Mouse (Mus musculus) A20 (cell line): ENCODE results near the gene Sobp.
A peak's percentile ranks its signal among the peaks of the same experiment; 100 is the strongest.

Source experiments
- DNase-seq: peaks from one replicate; pipeline ENCODE4 v3.0.0-alpha.2; 2011; ENCODE audit warnings: low read depth, low spot score

Gene Sobp

DNA sequence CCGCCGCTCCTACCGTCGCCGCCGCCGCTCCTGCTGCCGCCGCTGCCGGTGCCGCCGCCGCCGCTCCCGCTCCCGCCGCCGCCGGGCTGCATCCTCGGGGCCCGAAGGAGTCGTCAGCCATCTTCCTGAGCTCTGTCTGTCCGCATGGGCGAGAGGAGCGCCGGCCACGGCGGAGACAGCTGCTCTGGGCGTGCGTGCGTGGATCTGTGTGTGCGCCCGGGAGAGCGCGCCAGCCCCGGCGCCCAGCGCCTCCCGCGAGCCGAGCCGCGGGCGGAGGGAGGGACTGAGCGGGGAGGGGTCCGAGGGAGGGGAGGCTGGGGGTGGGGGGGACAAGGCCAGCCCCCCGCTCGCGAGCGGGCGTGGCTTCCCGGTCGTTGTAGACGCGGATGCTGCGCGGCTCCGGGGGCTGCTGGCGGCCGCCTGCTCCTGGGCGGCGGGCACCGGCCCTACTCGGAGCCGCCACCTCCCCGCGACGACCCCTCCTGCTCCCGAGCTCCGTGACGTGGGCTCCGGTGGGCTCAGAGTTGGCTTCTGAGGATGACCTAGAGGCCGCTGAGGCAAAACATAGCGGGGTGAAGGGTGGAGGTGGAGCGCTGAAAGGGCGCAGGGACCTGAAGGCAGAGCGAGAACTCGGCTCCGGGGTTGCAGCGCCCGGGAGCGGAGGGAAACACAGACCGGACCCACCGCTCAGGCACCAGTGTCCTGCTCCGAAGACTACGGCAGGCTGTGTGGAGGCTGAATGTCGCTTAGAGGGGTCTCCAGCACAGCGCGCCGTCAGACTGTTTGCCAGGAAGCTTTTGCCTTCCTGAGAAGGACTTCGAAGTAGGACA, at the start of gene Sobp, which contains the start of gene 9030612E09Rik:
Sobp (minus strand) TSS at position 205 of the 830 bp plus-strand sequence.
9030612E09Rik (plus strand) TSS at position 379 of the 830 bp plus-strand sequence.
- DNase-seq = no peak

DNA sequence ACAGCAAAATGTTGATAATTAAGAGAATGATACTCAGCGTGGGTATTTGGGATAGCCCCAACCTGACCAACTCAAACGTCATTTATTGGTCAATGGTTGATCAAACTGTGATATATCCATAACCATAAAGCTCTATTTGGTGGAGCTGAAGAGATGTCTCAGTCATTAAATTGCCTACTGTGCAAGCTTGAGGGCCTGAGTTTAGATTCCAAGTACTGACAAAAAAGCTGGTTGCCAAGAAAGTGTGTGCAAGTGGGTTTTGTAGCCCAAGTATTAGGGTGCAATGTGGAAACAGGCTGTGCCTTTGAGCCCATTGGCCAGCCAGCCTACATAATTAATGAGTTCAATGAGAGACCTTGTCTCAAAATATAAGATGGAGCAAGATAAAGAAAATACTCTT, 49.1 kb upstream of the Sobp start:
- no peak for DNase-seq

DNA sequence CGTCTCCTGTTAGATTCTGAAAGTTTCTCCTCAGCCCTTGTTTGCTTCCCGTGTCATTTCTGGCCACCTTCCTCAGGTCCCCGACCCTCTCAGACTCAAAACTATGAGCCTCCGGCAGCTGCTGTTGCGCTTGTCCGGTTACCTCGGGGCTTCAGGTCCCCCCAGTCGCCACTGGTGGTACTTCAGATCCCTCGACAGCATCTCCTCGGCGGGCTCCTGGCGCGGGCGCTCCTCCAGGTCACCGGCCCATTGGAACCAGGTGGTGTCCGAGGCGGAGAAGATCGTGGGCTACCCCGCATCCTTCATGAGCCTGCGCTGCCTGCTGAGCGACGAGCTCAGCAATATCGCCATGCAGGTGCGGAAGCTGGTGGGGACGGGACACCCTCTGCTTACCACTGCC, 47.3 kb upstream of the Sobp start:
- DNase-seq = no peak

DNA sequence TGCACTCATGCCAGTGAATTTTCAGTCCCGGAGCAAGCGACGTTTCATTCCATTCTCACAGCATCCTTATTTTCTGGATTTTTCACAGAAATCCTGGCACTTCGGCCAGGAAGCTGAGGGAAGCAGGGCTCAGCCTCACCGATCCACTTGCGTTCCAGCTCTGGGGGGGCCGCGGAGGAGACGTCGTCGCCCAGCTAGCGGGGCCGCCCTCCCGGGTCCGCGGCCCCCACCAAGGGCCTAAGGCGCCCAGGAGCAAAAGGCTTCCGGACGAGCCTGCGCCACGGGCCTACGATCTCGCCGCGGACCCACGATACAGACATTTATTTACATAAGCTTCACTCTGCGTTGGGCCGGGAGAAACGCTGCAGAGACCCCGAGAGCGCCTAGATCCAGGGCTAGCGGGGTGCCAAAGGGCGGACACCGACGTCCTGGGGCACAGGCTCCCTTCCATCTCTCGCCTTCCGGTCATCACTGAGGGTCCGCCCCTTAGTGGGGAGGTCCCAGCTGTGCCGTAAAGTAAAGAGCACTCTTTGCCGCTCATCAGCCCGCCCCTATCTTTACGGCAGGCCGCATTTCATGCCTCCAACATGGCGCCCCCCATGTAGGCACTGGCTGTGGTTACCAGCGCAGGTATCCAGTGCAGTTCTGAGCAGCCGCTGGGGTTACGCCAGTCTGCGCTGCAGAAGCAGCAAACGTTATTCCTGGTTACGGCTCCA, 46.7 kb upstream of the Sobp start, which contains the start of gene Pdss2:
Pdss2 (plus strand) TSS at position 577 of the 716 bp plus-strand sequence.
- DNase-seq = peak; percentile 95

DNA sequence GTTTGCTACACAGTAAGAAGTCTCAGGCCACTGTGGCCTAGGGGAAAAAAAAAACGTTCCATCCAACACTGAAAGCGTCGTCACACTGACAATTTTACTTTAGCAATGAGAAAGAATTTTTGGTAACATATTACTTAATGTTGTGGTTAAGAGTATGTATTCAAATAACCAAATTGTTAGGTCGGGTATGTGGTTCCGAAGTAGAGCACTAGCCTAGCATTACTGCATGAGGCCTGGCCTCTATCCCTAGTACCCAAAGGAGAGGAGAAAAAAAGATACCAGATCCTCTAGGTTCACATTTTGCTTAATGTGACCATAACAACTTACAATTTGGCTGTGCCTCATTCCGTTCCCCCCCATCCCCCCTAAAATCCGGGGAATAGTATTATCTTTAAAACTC, 46.1 kb upstream of the Sobp start:
- DNase-seq = peak; percentile 46

DNA sequence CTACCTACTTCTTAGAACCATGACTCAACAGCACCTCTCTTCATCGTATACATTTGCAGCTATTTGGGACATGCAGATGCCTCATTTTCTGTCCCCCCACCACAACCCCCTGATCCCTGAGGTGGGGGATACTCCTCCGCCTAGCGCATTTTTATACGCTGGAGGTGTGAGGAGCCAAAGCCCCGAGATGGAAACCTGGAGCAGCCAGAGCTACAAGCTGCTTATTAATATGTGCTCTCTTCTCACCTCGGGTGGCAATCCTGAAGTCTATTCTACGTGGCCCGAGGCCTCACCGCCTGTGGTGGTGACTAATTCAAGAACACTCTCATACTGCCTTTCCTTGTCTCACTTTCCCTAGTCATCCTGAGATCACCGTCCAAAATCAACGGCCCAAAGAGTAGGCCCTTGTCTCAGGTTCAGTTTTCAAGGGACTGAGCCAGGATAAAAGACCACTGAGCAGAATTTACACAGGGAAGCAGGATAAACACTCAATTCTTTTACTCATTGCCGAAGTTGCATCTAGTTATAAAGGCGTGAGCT, 43.1 kb upstream of the Sobp start:
- DNase-seq = no peak

DNA sequence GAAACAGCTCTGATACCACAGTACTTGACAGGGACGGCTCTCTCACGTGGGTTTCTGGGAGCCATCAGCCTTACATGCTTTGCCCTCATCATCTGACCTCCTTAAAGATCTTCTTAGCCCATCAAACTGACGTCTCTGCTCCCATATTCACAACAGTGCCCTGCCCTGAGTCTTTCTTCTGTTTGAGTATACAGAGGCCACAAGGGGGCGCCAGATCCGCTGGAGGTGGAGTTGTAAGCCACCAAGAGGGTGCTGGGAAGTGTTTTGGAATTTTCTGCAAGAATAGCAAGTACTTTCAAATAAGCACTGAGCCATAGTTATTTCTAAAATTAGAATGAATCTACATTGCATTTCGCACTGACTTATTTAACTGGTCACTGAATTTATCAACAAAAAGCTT, 37.5 kb upstream of the Sobp start:
- peak; percentile 67 for DNase-seq

DNA sequence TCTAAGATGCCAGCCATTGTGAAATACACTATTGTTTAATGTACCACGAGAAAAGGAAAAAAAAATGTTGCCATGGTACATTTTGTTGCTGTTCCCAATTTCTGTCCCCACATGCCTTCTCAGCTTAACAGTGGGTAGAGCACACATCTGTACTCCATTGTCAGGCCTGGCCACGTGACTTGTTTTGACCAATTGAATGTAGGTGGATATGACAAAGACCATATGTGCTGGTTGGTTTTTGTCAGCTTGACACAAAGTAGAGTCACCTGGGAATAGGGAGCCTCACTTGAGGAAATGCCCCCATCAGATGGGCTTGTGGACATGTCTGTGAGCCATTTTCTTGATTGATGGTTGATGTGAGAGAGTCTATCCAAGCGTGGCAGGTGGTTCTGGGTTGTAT, 29.5 kb upstream of the Sobp start:
- DNase-seq = no peak

DNA sequence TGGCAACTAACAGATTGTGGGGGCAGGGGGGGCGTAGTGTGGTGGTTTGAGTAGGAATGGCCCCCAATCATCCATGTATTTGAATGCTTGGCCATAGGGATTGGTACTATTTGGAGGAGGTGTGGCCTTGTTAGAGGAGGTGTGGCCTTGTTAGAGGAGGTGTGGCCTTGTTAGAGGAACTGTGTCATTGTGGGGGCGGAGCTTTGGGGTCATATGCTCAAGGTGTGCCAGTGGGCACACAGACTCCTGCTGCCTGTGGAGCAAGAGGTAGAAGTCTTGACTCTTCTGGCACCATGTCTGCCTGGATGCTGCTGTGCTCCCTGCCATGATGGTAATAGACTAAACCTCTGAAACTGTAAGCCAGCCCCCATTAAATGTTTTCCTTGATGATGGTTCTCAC, 25.9 kb upstream of the Sobp start:
- DNase-seq = no peak

DNA sequence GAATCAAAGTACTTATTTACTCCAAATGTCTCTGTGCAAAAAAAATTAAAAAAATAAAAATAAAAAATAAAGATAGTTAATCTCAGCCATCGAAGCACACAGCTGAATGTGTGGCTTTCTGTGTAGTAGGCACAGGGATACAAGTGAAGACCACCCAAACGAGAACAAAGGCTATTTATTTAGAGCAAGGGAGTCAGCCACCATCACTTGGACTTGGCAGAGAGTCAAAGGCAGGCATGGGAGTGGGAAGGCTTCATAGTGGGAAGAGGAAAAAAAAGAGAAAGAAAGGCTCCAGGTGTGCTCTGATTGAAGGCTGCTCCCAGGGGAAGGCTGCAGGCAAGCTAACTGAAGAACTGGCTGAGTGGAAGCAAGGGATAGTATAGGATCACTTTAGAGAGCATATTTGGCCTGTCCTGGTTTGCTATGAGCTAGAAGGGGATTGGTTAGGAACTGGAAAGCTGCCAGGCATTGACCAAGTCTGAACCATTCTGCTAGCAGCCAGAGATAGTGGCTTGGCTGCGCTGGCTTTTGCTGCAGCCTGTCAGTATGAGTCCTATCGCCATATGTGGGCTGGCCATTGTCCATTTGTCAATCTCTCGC, 6.1 kb upstream of the Sobp start:
- DNase-seq = no peak

DNA sequence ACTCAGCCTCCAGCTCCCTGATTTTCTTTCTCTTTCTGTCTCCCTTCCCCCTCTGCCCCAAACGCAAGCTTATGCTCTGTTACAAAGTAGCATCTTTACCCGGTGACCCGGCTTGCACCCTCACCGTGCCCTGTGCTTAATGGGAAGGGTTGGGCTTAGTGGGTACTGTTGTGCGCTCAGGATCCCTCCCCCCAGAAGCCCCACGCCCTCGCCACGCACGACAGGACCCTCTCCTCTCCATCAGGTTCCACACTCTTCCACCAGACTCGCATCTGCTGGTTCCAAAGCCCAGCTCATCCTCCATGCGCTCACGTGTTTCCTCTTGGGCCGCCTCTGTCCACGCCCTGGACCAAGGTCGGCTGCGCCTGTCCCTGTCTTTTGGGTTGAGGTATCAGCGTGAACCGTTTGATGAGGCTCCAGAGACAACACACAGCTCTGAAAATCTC, 849 bp upstream of the Sobp start:
- no peak for DNase-seq

DNA sequence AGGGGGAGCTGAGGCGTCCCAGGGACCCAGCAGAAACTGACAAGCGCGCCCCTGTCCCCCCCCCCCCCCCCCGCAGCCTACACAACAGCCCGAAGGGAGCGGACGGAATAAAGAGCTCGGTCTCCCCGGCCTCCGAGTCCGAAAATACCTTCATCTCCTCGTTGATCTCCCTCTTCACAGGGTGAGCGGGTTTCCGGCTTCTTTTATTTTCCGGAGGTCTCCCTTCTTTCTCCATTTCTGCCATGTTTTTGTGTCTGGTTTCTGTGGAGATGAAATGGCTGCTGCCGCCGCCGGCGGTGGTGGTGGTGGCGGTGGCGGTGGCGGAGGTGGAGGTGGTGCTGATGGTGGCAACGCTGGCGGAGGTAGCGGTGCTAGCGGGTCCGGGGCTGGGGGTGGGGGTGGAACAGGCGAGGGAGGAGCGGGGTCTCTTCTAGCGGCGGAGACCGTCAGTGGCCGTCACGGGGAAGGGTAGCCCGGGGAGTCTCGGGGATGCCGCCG, 453 bp downstream of the Sobp start:
- no peak for DNase-seq

DNA sequence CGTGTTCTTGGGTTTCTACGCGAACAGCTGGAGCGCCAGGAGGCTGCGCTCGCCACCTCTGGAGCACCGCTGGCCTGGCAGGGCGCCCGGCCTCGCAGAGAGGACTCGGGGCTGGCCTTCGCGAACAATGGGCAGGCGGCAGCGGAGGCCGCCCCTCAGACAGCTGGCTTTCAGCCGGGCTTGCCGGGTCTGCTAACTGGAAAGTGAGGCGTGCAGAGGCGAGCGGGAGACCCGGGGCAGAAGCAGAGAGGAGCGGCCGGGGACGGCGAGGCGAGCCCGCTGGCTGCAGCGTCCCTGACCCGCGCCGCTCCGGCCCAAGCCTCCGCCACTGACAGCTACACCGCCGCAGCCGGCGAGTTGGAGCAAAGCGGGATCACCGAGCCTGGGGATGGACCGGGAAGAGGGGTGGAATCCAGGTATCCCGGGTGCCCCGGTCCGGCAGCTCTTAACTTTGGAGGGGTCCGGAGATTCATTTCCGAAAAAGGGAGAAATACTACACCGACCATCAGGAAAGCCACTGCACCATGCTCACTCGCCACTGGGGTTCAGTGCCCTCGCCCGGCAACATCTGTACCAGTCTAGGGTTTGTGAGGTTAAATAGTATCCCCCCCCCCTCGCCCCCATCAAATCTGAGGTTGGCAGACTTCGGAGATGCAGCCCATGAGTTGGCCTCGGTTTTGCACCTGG, 1.0 kb downstream of the Sobp start:
- no peak for DNase-seq

DNA sequence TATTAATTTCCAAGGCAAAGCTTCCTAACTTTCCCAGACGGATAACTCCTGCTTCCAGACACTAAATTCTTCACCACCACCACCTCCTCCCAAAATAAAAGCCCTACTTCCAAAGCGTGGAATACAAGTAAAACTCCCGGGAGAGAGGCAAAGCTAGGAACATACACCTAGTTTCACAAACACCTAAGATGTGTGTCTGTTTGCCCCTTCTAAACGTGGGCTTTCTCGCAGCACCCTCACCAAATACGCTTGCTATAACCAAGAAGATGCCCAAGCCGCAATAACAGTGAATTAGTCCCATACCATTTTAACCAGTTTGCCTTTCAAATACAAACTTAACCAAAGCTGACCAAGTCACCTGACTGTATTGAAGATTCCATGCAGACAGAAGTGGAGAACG, 1.8 kb downstream of the Sobp start:
- DNase-seq = no peak

DNA sequence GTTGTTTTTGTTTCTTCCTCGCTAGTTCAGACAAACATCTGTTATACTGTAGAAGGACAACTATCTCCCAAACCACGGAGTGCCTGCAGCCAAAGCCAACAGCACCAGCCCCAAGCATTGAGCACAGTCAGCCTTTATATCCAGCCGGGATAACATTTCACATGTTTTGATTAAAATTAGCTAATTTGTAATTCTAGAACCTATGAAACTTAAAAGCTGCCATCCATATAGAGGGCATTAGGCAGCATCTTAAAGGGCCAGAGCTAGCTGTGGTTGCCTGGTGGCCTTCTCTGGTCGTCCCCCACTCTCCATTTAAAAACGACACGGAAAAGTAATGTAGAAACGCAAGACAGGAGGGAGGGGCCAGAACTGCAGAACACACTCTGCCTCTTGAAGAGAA, 2.3 kb downstream of the Sobp start:
- DNase-seq = no peak

DNA sequence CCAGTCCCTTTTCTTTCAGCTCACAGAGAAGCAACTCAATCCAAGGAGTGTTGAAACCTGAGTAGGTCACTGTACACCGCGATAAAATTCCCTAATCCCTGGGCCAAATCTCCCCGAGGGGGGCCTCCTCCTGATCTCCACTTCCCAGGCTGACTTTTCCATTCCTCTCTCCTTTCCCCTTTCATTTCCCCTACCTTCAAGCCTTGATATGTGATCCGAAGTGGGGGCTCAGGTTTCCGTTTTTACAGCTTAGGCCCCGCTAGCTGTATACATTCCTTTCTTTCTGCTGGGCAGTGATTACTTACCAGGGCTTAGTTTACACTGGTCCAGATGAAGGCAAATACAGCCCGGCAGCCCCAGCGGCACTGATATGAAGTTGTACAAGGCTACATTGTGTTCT, 3.2 kb downstream of the Sobp start:
- no peak for DNase-seq

DNA sequence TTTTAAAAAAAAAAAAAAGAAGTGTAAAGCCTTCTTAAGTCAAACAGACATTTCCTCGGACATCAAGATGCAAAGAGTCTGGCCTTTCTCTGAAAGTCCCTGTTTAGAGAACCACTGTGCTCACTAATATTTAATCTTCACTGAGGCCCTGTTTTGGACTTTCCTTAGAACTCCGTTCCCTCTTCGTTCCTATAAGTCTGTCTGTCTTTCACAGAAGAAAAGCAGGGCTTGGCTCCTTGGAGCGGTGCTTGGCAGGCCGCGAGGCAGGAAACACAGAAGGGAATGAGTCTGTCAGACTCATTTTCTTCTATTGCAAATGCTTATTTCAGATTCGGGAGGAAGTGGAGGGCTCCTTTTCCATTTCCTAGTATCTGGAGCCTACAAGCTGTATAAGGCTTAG, 5.5 kb downstream of the Sobp start:
- no peak for DNase-seq

DNA sequence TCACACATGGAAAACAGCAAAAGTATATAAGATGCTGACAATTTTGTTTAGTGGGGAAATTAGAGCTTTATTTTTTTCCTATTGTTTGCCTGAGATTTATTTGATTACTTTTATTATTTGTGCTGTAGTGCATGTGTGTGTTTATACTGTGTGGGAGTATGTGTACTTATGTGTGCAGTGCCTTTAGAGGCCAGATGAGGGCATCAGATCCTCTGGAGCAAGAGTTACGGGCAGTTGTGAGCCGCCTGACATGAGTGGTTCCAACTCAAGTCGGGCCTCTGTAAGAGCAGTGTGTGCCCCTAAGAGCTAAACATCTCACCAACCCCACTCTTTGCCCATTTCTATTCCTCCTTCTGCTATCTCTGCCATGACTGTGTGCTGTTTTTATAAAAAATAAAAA, 7.5 kb downstream of the Sobp start:
- DNase-seq = no peak

DNA sequence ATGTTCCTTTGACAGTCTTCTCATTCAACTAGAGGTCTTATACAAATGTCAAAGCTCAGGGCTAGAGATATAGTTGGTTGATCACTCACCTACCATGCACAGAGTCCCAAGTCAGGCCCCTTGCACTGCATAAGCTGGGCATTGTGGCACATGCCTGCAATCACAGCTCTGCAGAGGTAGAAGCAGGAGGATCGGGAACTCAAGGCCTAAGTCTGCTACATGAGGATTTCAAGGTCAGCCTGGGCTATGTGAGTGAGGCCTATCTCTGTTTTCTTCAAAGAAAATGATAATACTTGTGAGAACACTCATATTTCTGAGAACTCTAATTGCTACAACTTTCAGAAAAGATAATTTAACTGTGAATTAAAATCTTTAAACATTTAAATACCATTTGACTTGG, 8.2 kb downstream of the Sobp start:
- no peak for DNase-seq

DNA sequence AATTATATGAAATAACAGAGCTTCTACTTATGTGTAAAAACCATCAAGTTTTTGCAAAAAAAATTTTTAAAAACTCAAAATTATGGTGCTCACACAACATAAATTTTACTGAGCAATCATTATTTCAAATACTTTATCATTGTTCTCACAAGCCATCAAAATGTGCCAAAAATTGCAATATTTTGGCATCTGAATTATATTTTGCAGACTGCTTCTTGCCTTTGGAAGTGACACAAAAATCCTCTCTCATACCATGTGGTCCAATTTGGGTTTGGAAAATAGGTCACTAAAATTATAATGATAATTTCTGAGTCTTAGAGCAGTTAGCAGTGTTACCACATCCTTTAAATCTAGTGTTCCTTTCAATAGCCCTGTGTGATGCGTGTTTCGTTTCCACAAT, 9.9 kb downstream of the Sobp start:
- DNase-seq = no peak

DNA sequence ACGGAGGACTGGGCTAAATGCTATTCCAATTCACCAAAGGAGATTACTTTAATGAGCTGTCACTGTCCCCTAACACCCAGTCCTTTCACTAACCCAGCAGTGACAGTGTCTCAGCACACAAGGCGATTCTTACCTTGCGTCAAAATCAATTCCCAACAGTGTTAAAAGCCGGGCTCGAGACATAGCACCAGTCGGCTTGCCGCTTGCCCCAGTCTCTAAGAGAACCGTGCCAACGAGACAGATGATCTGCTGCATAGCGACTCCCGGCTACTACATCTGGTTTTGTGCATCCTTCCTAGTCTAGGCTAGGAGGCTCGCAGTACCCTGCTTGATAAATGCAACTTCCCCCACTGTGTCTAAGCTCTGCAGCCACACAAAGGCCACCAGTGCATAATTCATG, 12.0 kb downstream of the Sobp start:
- DNase-seq = no peak

DNA sequence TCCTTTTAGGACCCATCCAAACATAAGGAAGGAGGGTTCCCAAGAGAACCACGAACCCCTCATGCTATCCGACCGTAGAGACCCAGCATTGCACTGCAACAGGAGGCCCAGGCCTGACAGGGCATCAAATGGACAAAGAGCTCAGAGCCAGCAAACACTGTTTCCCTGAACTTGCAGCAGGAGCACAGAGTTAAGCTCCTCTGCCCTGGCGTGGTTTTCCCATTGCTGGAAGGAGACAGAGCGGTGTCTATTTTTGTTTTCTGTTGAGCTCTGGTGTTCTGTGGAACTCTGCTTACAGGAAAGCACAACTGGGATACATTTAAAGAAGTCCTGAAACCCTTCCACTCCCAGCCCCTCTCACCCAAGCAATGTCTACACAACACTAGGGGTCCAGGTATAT, 15.0 kb downstream of the Sobp start:
- no peak for DNase-seq
